Mouse (Mus musculus): Measurements from ENCODE around the gene Nedd4.

DNA sequence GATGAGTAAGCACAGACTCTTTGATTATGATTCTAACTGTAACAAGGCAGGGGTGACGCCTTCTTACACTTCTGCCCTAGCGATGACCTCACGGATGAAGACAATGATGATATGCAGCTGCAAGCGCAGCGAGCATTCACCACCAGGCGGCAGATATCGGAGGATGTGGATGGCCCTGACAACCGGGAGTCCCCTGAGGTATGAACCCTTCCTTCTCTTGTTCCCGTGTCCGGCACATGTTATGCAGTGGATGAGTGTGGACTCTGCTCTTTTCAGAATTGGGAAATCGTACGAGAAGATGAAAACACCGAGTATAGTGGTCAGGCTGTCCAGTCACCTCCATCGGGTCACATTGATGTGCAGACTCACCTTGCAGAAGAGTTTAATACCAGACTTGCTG lies 59.1 kb downstream of the Nedd4 start:
- TF ChIP-seq POLR2A (IDR thresholded peaks at IDR 0.05; ENCODE audit: borderline replicate concordance, insufficient read depth, low read length) = no peak
- TF ChIP-seq CTCF (IDR thresholded peaks at IDR 0.05; ENCODE audit: borderline replicate concordance, insufficient read depth, low read depth, low read length) = no peak
